Mouse (Mus musculus): ENCODE results near the gene Emilin2.
A peak's percentile ranks its signal among the peaks of the same experiment; 100 is the strongest.

DNA sequence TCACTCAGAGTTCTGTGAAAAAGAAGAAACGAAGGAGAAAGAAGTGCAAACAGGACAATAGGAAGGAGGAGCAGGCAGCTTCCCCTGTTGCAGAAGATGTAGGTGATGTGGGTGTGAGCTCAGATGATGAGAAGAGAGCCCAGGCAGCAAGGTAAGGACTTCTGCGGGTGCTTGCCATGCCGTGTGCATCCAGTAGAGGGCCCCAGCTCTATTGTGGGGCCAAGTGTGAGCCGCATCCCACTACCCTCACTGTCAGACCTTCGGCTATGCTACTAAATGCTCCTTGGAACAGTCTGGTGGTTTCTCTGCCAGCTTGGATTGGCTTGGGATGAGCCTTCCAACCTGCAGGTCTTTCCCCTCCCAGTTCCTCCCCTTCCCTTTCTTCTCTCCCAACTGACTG is 86.7 kb downstream of the Emilin2 start:
- TF ChIP-seq POLR2A (IDR thresholded peaks at IDR 0.05; ENCODE audit: borderline replicate concordance, extremely low read depth, insufficient read depth, insufficient read length, poor library complexity, severe bottlenecking) (no peak), CTCF (IDR thresholded peaks at IDR 0.05; ENCODE audit: borderline replicate concordance, extremely low read depth, insufficient read depth, insufficient read length) (peak; percentile 54; the same call in 1 of the 2 replicates)
